Mouse (Mus musculus): ENCODE results near the gene Smad3.

Smad3 gene

GRCm38 (mm10) chr9:63757865-63758440 is at the start of gene Smad3:
TSS of gene Smad3 (minus strand) at chr9:63757994.
- peak; percentile 92 for DNase-seq (ENCODE audit: low spot score)

- DNase-seq (ENCODE audit: low spot score), result no peak
Measured at GRCm38 (mm10) chr9:63804847-63805246, 47.1 kb upstream of the Smad3 start.

- DNase-seq (ENCODE audit: low spot score), result no peak
Measured at GRCm38 (mm10) chr9:63803181-63803591, 45.4 kb upstream of the Smad3 start.

- no peak for DNase-seq (ENCODE audit: low spot score)
Measured at GRCm38 (mm10) chr9:63802504-63802903, 44.7 kb upstream of the Smad3 start.

- no peak for DNase-seq (ENCODE audit: low spot score)
Measured at GRCm38 (mm10) chr9:63802080-63802479, 44.3 kb upstream of the Smad3 start.

GRCm38 (mm10) chr9:63796429-63796828 is 38.6 kb upstream of the Smad3 start:
- no peak for DNase-seq (ENCODE audit: low spot score)

- peak; percentile 63 for DNase-seq (ENCODE audit: low spot score)
Measured at GRCm38 (mm10) chr9:63793731-63794495, 36.1 kb upstream of the Smad3 start.

- DNase-seq (ENCODE audit: low spot score), result no peak
Measured at GRCm38 (mm10) chr9:63791716-63792115, 33.9 kb upstream of the Smad3 start.

GRCm38 (mm10) chr9:63791275-63791674 is 33.5 kb upstream of the Smad3 start:
- peak; percentile 35 for DNase-seq (ENCODE audit: low spot score)

GRCm38 (mm10) chr9:63790222-63790621 is 32.4 kb upstream of the Smad3 start:
- no peak for DNase-seq (ENCODE audit: low spot score)

- DNase-seq (ENCODE audit: low spot score), result no peak
Measured at GRCm38 (mm10) chr9:63789386-63789785, 31.6 kb upstream of the Smad3 start.

GRCm38 (mm10) chr9:63787606-63788005 is 29.8 kb upstream of the Smad3 start:
- no peak for DNase-seq (ENCODE audit: low spot score)

- no peak for DNase-seq (ENCODE audit: low spot score)
Measured at GRCm38 (mm10) chr9:63787086-63787485, 29.3 kb upstream of the Smad3 start.

- no peak for DNase-seq (ENCODE audit: low spot score)
Measured at GRCm38 (mm10) chr9:63786026-63786670, 28.4 kb upstream of the Smad3 start.

- DNase-seq (ENCODE audit: low spot score), result no peak
Measured at GRCm38 (mm10) chr9:63785492-63785891, 27.7 kb upstream of the Smad3 start.

- no peak for DNase-seq (ENCODE audit: low spot score)
Measured at GRCm38 (mm10) chr9:63784597-63784996, 26.8 kb upstream of the Smad3 start.

GRCm38 (mm10) chr9:63782744-63783143 is 24.9 kb upstream of the Smad3 start:
- no peak for DNase-seq (ENCODE audit: low spot score)

GRCm38 (mm10) chr9:63781714-63782464 is 24.1 kb upstream of the Smad3 start:
- DNase-seq (ENCODE audit: low spot score), result no peak

GRCm38 (mm10) chr9:63779950-63780887 is 22.4 kb upstream of the Smad3 start:
- DNase-seq (ENCODE audit: low spot score), result no peak

- DNase-seq (ENCODE audit: low spot score), result no peak
Measured at GRCm38 (mm10) chr9:63776735-63777134, 18.9 kb upstream of the Smad3 start.

- no peak for DNase-seq (ENCODE audit: low spot score)
Measured at GRCm38 (mm10) chr9:63774854-63775483, 17.2 kb upstream of the Smad3 start.

All from urinary bladder, postnatal 25 days (tissue).